Mouse (Mus musculus) embryonic fibroblast, embryonic 13.5 days (primary cell): ENCODE results near the gene Lysmd2.

ENCODE experiments used
- CTCF ChIP-seq: IDR thresholded peaks from 2 replicates; pipeline ENCODE4 v1.5.1; 2011; ENCODE audit warnings: mild to moderate bottlenecking, control low read depth, low read length, moderate library complexity, borderline replicate concordance; ENCODE audit not compliant: insufficient read depth
- POLR2A ChIP-seq: IDR thresholded peaks from 2 replicates; pipeline ENCODE4 v1.6.1; 2011; ENCODE audit warnings: low read depth, mild to moderate bottlenecking, control low read depth, low read length, moderate library complexity

- TF ChIP-seq CTCF: no peak
- TF ChIP-seq POLR2A: no peak
Measured at GRCm38 (mm10) chr9:75593481-75593880, 32.1 kb upstream of the Lysmd2 start.
